Mouse (Mus musculus) thymus, adult 2 months (tissue): ENCODE results near the gene Ddit4.

Experiments
- CTCF ChIP-seq: fragments of 200-500 bp; IDR thresholded peaks from 2 replicates; pipeline ENCODE4 v1.5.1; 2012; ENCODE audit warnings: mild to moderate bottlenecking, control low read depth, low read length, moderate library complexity, borderline replicate concordance; ENCODE audit not compliant: control insufficient read depth, poor library complexity, insufficient read depth; ENCODE audit errors: extremely low read depth
- POLR2A ChIP-seq: fragments of 200-500 bp; IDR thresholded peaks from 2 replicates; pipeline ENCODE4 v1.6.1; 2012; ENCODE audit warnings: mild to moderate bottlenecking, low read length, control low read depth, moderate library complexity; ENCODE audit not compliant: control insufficient read depth, poor library complexity, insufficient read depth; ENCODE audit errors: extremely low read depth

DNA sequence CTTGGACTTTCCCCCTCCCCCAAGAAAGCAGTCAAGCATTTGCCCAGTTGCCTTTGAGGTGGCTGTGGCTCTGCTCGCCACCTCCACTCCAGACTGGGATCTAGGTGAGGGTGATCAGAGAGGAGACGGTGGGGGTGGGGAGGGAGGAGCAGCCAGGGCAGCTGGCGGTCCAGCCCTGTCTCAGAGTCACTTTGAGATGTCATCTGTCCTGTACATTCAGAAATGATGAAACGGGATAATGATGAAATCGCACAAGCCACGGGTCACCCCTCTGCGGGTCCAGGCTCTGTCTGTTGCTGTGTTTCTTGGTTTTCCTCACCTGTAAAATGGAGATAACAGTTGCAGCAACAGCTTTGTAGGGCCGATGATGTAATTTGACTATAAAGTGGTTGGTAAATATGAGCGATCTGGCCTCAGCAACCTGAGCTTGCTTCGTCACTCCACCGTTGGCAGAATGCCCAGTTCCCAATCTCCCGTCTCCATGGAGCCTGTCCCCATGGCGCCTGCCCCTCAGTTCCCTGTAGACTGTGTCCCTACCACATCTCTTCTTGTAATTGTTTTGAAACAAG lies 8.1 kb downstream of the Ddit4 start:
- 0 out of 2 replicates have a peak, but pooled peaks have one; percentile 12 for TF ChIP-seq POLR2A
- no peak for TF ChIP-seq CTCF
